Mouse (Mus musculus) stomach, embryonic 16.5 days (tissue): ENCODE measurements around the gene Ltk. TPM values are rescaled to one million over a fixed set of nuclear protein-coding genes. Genes with fewer than 3 reads are reported as not detected.

Experiments
- ATAC-seq: fragments of 200-750 bp; cut with Nextera tagmentation; 2 replicates; pipeline ENCODE4 v1.8.0; 2017; ENCODE audit warnings: moderate number of reproducible peaks, moderate TSS enrichment; ENCODE audit not compliant: insufficient read depth, low FRiP score
- H3K27ac ChIP-seq: fragments of 300-500 bp; sonication (generic); 2 replicates; pipeline ENCODE4 v1.5.1; 2014; ENCODE audit warnings: low read length
- H3K27me3 ChIP-seq: fragments of 300-500 bp; sonication (generic); 2 replicates; pipeline ENCODE4 v1.6.1; 2014; ENCODE audit warnings: low read length, control low read depth, mixed read lengths; ENCODE audit not compliant: control insufficient read depth, insufficient read depth
- H3K36me3 ChIP-seq: fragments of 300-500 bp; sonication (generic); 2 replicates; pipeline ENCODE4 v1.6.1; 2014; ENCODE audit warnings: low read length; ENCODE audit not compliant: control insufficient read depth, insufficient read depth
- H3K4me1 ChIP-seq: fragments of 300-500 bp; sonication (generic); 2 replicates; pipeline ENCODE4 v1.6.1; 2014; ENCODE audit warnings: low read length, control low read depth, mixed read lengths; ENCODE audit not compliant: control insufficient read depth, insufficient read depth
- H3K4me2 ChIP-seq: fragments of 300-500 bp; sonication (generic); 2 replicates; pipeline ENCODE4 v1.6.1; 2014; ENCODE audit warnings: low read depth, low read length, mixed read lengths
- H3K4me3 ChIP-seq: fragments of 300-500 bp; sonication (generic); replicated peaks from 2 replicates; pipeline ENCODE4 v1.5.1; 2014; ENCODE audit warnings: mild to moderate bottlenecking, low read length
- H3K9ac ChIP-seq: fragments of 300-500 bp; sonication (generic); 2 replicates; pipeline ENCODE4 v1.6.1; 2014; ENCODE audit warnings: low read length
- H3K9me3 ChIP-seq: fragments of 300-500 bp; sonication (generic); replicated peaks from 2 replicates; pipeline ENCODE4 v1.6.1; 2016; ENCODE audit warnings: low read length, control low read depth; ENCODE audit not compliant: control insufficient read depth
- WGBS: fragments of 180-500 bp; shearing (Covaris S2); extraction: QIAGEN DNeasy Blood & Tissue Kit; methylation state at CpG from one replicate; pipeline ENCODE4 v1.1.7; 2014; 5-methylcytosine and 5-hydroxymethylcytosine counted together
- polyA plus RNA-seq: library from polyadenylated mRNA; unstranded; fragments of >200 nt; fragmentation: Nextera tagmentation; extraction: Ambion mirVana; gene quantifications from 2 replicates; pipeline ENCODE4 v1.2.1, GENCODE M21; 2015

Ltk gene
- polyA plus RNA-seq, 1 experiment from 2014 or later, result 1.7 TPM

DNA sequence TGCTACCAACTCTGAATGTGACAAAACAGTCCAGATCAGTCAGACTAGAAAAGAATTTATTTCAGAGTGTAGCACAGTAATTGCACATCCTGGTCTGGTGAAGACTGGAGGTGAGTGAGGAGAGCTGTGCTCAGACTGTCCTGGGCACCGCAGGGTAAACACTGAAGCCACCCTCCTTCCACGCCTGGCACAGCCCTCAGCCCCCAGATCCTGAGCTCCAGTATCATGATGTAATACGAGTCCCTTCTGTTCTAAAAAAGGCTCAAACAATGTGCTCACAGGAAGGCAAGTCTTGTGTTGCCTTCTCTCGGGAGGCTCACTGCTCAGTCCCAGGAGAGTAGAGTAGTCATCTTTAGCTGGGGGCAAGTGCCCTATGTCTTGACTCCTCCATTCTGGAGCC lies 3.7 kb upstream of the Ltk start:
- Histone ChIP-seq H3K27ac (no peak overlapping the region), H3K9me3 (no peaks in the 10 kb centered on the region), H3K4me2 (no peak overlapping the region), H3K9ac (no peak overlapping the region), H3K36me3 (peaks cover 23% of the 10 kb centered on the region), H3K4me3 (no peak overlapping the region), H3K27me3 (peaks cover 17% of the 10 kb centered on the region), H3K4me1 (no peaks in the 10 kb centered on the region; the same call in 1 of the 2 replicates)
- 66% methylated on average over 4 of the region's 4 CpGs for WGBS
- ATAC-seq, result no peak

DNA sequence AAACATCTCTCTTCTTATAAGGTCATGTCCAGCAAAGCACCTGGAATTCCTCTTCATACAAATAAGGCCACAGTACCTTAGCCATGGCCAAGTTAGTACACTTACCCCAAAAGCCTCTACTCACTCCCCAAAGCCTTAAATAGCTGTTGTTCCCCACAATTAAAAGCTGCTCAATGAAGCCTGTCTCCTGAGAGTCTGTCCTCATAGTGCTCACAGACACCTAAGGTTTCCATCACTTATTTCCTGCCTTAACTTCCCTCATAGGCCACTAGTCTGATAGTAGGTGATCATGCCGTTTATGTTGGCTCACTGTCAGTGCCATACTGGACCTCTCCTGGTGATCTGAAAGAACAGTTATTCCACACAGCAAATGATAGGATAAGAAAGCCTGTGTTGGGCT lies 2.0 kb upstream of the Ltk start:
- ATAC-seq, result no peak
- Histone ChIP-seq H3K4me1 (peaks cover 10% of the 10 kb centered on the region), H3K4me3 (no peak overlapping the region), H3K9ac (no peak overlapping the region), H3K27me3 (peaks cover 28% of the 10 kb centered on the region), H3K27ac (no peak overlapping the region), H3K36me3 (peaks cover 19% of the 10 kb centered on the region), H3K4me2 (no peak overlapping the region), H3K9me3 (no peaks in the 10 kb centered on the region)
- WGBS, result 63% methylated on average over 1 of the region's 1 CpGs

DNA sequence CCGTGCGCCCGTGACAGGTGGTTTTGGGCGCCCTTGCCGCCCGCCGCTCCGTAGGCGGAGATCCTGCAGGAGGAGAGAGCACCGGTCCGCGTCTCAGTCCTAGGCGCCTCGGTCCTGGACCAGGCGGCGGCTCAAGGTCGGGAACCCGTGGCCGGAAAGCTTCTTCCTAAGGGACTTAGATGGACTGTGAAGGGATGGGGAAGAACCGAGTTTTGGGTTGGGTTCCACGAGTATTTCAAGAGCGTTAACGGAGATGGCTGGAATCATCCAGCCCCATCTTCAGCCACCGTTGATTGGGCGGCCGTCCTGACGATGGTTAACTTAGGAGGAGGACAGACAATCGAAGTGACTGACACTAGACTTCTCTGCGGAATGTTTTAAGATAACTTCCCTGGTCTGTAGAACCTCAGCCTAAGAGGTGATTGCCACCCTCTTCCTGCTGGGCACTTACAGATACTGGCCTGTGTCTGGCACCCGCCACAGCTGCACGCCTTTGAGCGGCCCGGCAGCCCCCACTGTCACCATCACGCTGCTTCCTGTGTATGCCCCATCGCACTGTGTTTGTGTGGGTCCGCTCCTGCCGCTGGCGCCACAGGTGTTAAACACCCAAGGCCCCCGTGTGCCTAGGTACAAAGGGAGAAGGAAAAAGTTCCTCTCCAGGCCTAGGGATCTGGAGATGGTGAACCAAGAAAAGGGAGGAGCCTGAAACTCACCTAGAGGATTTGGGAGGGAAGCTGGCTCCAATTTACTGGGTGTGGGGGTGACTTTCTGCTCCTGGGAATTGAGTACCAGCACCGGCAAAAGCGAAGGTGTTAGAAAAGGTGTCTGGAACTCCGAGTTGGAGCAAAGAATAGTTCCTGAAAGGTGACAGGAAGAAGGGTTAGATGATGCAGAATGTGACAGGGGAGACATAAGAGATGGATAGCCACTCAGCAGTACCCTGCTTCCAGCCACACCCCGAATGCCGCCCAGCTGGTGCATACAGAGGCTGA lies 1.1 kb downstream of the Ltk start:
- H3K4me1 ChIP-seq, result peaks cover 10% of the 10 kb centered on the region
- 6% methylated on average over 44 of the region's 44 CpGs for WGBS
- no peak for ATAC-seq

DNA sequence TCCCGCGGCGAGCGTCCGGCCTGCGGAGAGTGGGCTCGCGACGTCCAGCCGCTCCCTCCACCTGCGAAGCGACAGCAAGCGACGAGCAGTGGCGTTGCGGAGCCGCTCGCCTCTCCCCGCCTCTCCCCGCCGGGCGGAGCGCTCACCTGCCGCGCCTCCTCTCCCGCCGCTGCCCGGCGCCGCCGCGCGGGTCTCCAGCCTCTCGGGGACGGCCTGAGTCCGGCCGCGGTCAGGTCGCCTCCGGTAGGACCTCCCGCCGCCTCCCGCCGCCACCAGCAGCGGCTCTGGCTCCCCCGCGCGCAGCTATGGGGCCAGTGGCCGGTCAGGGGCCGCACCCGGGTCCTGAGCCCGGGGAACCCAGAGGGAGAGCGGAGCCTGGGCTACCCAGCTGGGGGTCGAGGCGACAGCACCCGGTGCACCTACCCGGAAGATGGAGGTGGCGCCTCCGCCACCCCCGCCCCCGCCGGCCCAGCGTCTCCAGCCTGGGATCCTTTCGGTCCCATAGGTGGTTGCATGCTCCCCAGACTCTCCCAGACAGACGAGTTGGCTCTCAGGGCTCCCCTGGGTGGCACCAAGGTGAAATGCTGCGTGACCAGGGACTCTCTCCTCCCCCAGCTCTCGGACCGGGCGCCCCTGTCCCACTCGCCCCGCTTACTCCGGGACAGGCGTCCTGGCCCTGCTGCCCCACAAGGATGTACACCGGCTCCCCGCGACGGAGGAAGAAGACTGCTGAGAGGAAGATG lies 2.0 kb downstream of the Ltk start:
- H3K9ac ChIP-seq, result peak overlapping the region; percentile 72
- H3K4me3 ChIP-seq, result peak overlapping the region; percentile 68
- H3K36me3 ChIP-seq, result no peaks in the 10 kb centered on the region
- peaks cover 10% of the 10 kb centered on the region for H3K4me1 ChIP-seq
- peaks cover 30% of the 10 kb centered on the region for H3K27me3 ChIP-seq
- under 1% methylated on average over 72 of the region's 77 CpGs for WGBS
- ATAC-seq, result peak; percentile 51; the same call in 1 of the 2 replicates
- peak overlapping the region; percentile 99 for H3K4me2 ChIP-seq
- no peaks in the 10 kb centered on the region for H3K9me3 ChIP-seq
- H3K27ac ChIP-seq, result no peak overlapping the region

More for the DNA sequence above, 1.1 kb downstream of the Ltk start:
- H3K4me2 ChIP-seq, result peak overlapping the region; percentile 99
- H3K36me3 ChIP-seq, result 0 out of 2 replicates have a peak, but pooled peaks cover 8% of the 10 kb centered on the region
- no peak overlapping the region for H3K27ac ChIP-seq
- H3K27me3 ChIP-seq, result peaks cover 30% of the 10 kb centered on the region
- peak overlapping the region; percentile 72; the same call in 1 of the 2 replicates for H3K9ac ChIP-seq
- H3K4me3 ChIP-seq, result peak overlapping the region; percentile 68
- H3K9me3 ChIP-seq, result no peaks in the 10 kb centered on the region

DNA sequence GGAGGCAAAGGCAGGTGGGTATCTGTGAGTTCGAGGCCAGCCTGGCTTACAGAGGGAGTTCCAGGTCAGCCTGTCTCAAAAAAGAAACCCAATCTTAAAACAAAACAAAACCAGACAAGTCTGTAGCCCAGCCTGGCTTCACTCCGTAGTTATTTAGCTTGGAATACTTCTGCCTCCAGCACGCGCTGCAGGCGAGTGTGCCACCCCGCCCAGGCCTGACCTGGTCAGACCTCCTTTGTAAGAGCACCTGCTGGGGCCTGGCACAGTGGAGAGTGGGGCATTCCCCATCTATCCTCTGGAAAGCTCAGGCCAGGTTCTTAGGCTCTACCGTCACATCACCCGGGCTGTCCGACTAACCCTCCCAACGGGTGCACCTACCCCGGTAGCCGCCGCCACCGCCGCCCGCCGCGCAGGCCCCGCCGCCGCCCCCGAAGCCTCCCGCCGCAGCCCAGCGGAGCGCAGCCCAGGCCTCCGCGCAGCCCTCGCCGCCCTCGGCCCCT lies 2.6 kb downstream of the Ltk start:
- H3K4me2 ChIP-seq, result peak overlapping the region; percentile 99

DNA sequence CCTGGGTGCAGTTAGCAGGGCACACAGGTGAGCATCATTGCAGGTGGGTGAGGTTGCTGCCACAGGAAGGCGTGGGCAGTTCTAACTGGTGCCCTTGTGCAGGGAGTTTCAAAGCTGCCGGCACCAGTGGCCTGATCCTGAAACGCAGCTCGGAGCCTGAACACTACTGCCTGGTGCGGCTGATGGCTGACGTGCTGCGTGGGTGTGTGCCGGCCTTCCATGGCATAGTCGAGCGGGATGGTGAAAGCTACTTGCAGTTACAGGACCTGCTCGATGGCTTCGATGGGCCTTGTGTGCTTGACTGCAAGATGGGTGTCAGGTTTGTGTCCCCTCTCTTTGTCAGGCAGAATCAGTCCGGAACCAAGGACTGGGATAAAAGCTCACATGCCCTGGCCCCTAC lies 11.0 kb downstream of the Ltk start:
- ATAC-seq, result no peak
- Histone ChIP-seq H3K4me3 (no peak overlapping the region), H3K27me3 (peaks cover 3% of the 10 kb centered on the region; the same call in 1 of the 2 replicates), H3K27ac (no peak overlapping the region), H3K9ac (no peak overlapping the region), H3K9me3 (no peaks in the 10 kb centered on the region), H3K4me1 (no peaks in the 10 kb centered on the region), H3K4me2 (no peak overlapping the region), H3K36me3 (no peaks in the 10 kb centered on the region)
- WGBS, result 74% methylated on average over 13 of the region's 13 CpGs

More for the DNA sequence above, 2.6 kb downstream of the Ltk start:
- H3K4me1 ChIP-seq, result peaks cover 10% of the 10 kb centered on the region
- H3K27me3 ChIP-seq, result peaks cover 30% of the 10 kb centered on the region
- H3K27ac ChIP-seq, result no peak overlapping the region
- WGBS, result 4% methylated on average over 26 of the region's 31 CpGs
- peak overlapping the region; percentile 68 for H3K4me3 ChIP-seq
- peak overlapping the region; percentile 72 for H3K9ac ChIP-seq
- H3K36me3 ChIP-seq, result no peaks in the 10 kb centered on the region
- H3K9me3 ChIP-seq, result no peaks in the 10 kb centered on the region
- peak; percentile 57; the same call in 1 of the 2 replicates for ATAC-seq

DNA sequence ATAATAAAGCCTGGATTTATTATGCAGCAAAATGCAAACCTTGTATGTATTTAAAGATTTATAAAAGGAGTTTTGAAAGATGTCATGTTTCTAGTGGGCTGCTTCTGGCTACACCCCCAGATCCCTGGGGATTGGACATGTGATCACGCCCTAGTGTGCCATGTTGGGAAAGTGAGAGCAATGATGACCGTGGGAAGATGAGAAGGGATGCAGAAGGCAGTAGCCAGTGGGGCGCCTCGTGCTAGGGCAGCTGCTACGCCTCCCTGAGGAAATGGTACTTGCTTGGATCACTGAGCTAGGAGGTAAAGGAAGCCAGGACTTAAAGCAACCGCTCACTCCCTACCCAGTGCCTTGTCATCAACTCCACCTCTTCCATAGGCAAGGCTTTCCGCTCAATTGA lies 12.7 kb downstream of the Ltk start:
- ATAC-seq, result no peak
- Histone ChIP-seq H3K4me1 (peaks cover 10% of the 10 kb centered on the region), H3K27ac (no peak overlapping the region), H3K27me3 (peaks cover 19% of the 10 kb centered on the region), H3K9ac (no peak overlapping the region), H3K36me3 (no peaks in the 10 kb centered on the region), H3K4me3 (no peak overlapping the region), H3K4me2 (no peak overlapping the region), H3K9me3 (no peaks in the 10 kb centered on the region)
- WGBS, result 79% methylated on average over 7 of the region's 7 CpGs

DNA sequence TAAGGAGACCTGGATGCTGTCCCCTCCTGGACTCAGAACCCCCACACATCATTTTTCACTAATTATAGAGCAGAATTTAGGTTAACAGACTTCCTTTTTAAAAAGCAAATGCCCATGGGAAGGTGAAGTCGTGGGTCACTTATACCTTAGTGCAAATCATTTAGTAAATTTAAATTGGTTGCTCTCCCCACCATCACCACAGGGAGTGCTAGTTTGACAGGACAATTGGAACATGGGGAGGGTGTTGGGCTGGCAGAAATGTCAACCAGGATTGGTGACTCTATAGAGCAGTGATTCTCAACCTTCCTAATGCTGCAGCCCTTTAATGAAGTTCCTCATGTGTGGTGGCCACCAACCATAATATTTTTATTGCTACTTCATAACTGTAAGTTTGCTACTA lies 14.9 kb downstream of the Ltk start:
- Histone ChIP-seq H3K9ac (no peak overlapping the region), H3K9me3 (no peaks in the 10 kb centered on the region), H3K4me2 (peak overlapping the region; percentile 100; the same call in 1 of the 2 replicates), H3K4me3 (no peak overlapping the region), H3K36me3 (no peaks in the 10 kb centered on the region), H3K4me1 (peaks cover 21% of the 10 kb centered on the region), H3K27ac (peak overlapping the region; percentile 86), H3K27me3 (peaks cover 19% of the 10 kb centered on the region)
- 6% methylated on average over 1 of the region's 1 CpGs for WGBS
- no peak for ATAC-seq
